Mouse (Mus musculus): ENCODE results near the gene Smg6.

DNA sequence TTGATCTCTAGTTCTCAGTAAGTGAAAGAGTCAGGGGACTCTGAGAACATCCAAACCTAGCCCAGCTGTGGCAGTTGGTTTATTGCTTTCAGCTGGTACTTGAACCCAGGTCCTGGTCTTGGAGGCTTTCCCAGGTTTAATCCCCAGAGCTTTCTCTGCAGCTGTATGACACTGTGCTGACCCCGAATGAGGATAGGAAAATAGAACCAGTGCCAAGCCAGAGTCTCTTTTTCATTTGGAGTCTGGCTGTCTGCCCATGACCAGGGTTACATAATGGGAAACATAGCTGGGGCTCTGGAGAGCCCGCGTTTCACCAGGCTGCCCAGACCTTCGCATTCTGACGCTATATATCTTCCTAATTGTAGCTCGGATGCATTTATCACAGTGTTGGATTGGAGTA is 121.4 kb downstream of the Smg6 start:
- TF ChIP-seq CTCF (IDR thresholded peaks at IDR 0.05; ENCODE audit: insufficient read depth, low read length) (no peak), POLR2A (IDR thresholded peaks at IDR 0.05; ENCODE audit: borderline replicate concordance, extremely low read depth, low read depth, low read length) (no peak)

Data from lung, adult 2 months (tissue).